Mouse (Mus musculus) limb, embryonic 12.5 days (tissue): ENCODE results near the gene Aak1. TPM values are rescaled to one million over a fixed set of nuclear protein-coding genes. Genes with fewer than 3 reads are reported as not detected.
A peak's percentile ranks its signal among the peaks of the same experiment; 100 is the strongest.
"Not testable (repeated sequence)": the region's sequence is repeated elsewhere in the genome, so short reads cannot be mapped to it uniquely, and the experiment has no call there.

Source experiments
- ATAC-seq: fragments of 200-750 bp; cut with Nextera tagmentation; 2 replicates; pipeline ENCODE4 v1.8.0; 2017; ENCODE audit warnings: low read depth, moderate TSS enrichment; ENCODE audit not compliant: insufficient number of reproducible peaks, insufficient read depth, low FRiP score, low TSS enrichment
- H3K27ac ChIP-seq: fragments of 300-500 bp; sonication (generic); 2 replicates; pipeline ENCODE4 v1.5.1; 2016; ENCODE audit warnings: mild to moderate bottlenecking, moderate library complexity
- H3K27me3 ChIP-seq: fragments of 300-500 bp; sonication (generic); 2 replicates; pipeline ENCODE4 v1.6.1; 2016; ENCODE audit warnings: mild to moderate bottlenecking, moderate library complexity
- H3K36me3 ChIP-seq: fragments of 300-500 bp; sonication (generic); 2 replicates; pipeline ENCODE4 v1.6.1; 2016; ENCODE audit warnings: mild to moderate bottlenecking, moderate library complexity
- H3K4me1 ChIP-seq: fragments of 300-500 bp; sonication (generic); replicated peaks from 2 replicates; pipeline ENCODE4 v1.6.1; 2016
- H3K4me2 ChIP-seq: fragments of 300-500 bp; sonication (generic); 2 replicates; pipeline ENCODE4 v1.6.1; 2016; ENCODE audit warnings: mild to moderate bottlenecking, moderate library complexity
- H3K4me3 ChIP-seq: fragments of 300-500 bp; sonication (generic); replicated peaks from 2 replicates; pipeline ENCODE4 v1.5.1; 2016; ENCODE audit warnings: mild to moderate bottlenecking
- H3K9ac ChIP-seq: fragments of 300-500 bp; sonication (generic); replicated peaks from 2 replicates; pipeline ENCODE4 v1.6.1; 2016; ENCODE audit warnings: mild to moderate bottlenecking, moderate library complexity
- H3K9me3 ChIP-seq: fragments of 300-500 bp; sonication (generic); 2 replicates; pipeline ENCODE4 v1.6.1; 2016; ENCODE audit warnings: mild to moderate bottlenecking, moderate library complexity
- WGBS: fragments of 180-500 bp; shearing (Covaris S2); methylation state at CpG from one replicate; pipeline ENCODE4 v1.1.7; 2016; 5-methylcytosine and 5-hydroxymethylcytosine counted together
- polyA plus RNA-seq: library from polyadenylated mRNA; unstranded; fragments of >200 nt; fragmentation: Nextera tagmentation; extraction: Ambion mirVana; gene quantifications from 2 replicates; pipeline ENCODE4 v1.2.1, GENCODE M21; 2016

Aak1 gene
- polyA plus RNA-seq, 1 experiment from 2014 or later = 15.6 TPM

DNA sequence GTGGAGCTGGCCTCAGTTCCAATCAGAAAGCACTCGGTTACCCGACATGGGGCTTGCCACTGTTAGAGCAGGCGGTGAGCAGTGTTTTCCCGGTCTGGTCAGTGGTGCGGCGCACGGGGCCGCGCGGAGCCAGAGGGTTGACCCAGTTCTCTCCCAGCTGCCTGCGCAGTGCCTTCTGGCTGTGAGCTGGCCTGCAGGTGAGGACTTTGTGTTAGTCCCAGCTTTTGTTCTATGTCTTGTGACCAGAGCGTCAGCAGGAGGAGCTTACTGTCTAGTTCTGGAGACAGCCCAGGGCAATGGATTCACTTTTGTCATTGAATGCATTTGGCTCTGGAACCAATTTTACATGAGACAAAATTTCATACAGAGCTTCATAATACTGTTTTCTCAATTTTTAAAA lies 172.5 kb downstream of the Aak1 start:
- H3K9ac ChIP-seq = no peak overlapping the region
- peaks cover 7% of the 10 kb centered on the region for H3K9me3 ChIP-seq
- H3K4me2 ChIP-seq = no peak overlapping the region
- H3K4me1 ChIP-seq = no peaks in the 10 kb centered on the region
- H3K27me3 ChIP-seq = no peaks in the 10 kb centered on the region
- H3K27ac ChIP-seq = no peak overlapping the region
- no peak overlapping the region for H3K4me3 ChIP-seq
- H3K36me3 ChIP-seq = peaks cover 89% of the 10 kb centered on the region
- WGBS = 98% methylated on average over 12 of the region's 12 CpGs
- ATAC-seq = no peak

DNA sequence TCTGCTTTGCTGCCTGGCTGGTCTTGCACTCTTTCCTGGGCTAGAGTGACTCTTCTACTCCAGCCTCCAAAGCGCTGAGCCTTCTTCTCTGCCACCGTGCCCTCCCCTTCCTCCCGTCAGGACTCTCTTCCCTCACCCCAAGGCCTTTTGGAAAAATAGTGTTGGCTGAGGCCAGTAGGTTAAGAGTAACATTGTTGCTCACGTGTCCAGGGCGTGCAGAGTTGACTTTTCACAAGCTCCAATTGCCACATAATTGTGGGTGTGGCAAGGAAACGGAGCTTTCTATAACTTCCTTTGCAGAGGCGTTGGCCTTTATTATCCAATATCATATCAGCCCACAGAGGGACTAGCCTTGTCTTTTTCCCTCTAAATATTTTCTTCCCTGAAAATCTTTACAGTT lies 177.7 kb downstream of the Aak1 start:
- Histone ChIP-seq H3K4me3 (no peak overlapping the region), H3K4me1 (no peaks in the 10 kb centered on the region), H3K27ac (no peak overlapping the region), H3K27me3 (no peaks in the 10 kb centered on the region), H3K36me3 (peaks cover 79% of the 10 kb centered on the region), H3K9me3 (no peaks in the 10 kb centered on the region), H3K9ac (no peak overlapping the region), H3K4me2 (no peak overlapping the region)
- ATAC-seq = no peak
- WGBS = 89% methylated on average over 7 of the region's 7 CpGs

DNA sequence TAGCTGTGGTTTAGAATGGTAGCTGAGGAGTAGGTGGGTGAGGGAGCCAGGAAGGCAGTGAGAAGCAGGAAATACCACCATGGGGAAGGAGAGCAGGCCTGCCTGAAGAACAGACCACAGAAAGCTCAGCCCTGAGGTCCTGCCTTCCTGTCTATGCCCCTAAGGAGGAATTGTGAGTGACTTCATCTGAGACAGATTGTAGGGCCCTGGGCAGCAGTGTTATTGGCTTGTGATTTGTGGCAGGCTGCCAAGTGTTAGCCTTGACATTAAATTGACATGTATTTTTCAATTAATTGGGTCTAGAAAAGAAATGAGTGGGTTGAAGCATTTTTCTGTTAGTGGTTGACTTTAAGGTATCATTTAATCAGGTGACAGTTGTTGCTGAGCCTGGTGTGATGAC lies 179.6 kb downstream of the Aak1 start:
- H3K36me3 ChIP-seq = peaks cover 63% of the 10 kb centered on the region

DNA sequence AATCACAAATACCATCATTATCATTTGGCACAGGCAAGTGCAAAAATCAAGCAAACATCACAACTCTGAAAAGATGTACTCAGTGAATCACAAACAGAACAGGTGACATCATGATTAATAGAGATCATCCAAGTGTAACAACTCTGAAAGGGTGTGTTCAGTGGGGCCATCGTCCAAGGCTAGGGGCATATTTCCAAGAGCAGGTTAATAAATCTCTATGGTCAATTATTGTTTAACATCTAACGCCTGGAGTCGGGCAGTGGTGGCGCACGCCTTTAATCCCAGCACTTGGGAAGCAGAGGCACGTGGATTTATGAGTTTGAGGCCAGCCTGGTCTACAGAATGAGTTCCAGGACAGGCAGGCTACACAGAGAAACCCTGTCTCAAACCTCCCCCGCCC lies 182.0 kb downstream of the Aak1 start:
- H3K27ac ChIP-seq, H3K9ac ChIP-seq, H3K9me3 ChIP-seq, H3K4me3 ChIP-seq, H3K27me3 ChIP-seq, ATAC-seq, H3K4me1 ChIP-seq, H3K4me2 ChIP-seq: not testable (repeated sequence)
- H3K36me3 ChIP-seq = peaks cover 39% of the 10 kb centered on the region
- WGBS = 63% methylated on average over 7 of the region's 7 CpGs

More for the DNA sequence above, 179.6 kb downstream of the Aak1 start:
- no peaks in the 10 kb centered on the region for H3K27me3 ChIP-seq
- no peak for ATAC-seq
- no peak overlapping the region for H3K4me3 ChIP-seq
- no peak overlapping the region for H3K9ac ChIP-seq
- H3K27ac ChIP-seq = no peak overlapping the region
- no peaks in the 10 kb centered on the region for H3K4me1 ChIP-seq
- H3K4me2 ChIP-seq = no peak overlapping the region
- H3K9me3 ChIP-seq = no peaks in the 10 kb centered on the region

DNA sequence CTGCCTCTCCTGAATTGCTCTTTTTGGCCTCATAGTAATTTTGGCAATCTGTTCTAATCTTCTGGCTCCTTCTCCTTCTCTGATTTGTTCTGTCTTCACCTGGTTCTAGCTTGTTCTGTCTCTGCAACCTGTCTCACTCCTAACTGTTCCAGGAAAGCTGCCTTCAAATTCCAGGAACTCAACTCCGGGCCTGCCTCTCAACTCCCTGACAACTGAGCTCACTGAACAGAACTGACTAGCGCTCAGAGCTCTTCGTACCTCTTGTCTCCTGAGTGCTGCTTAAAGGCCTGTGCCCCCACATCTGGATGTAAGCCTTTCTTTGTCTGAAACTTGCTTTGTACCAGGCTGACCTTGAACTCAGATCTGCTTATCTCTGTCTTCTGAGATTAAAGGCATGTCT lies 183.1 kb downstream of the Aak1 start:
- 89% methylated on average over 3 of the region's 3 CpGs for WGBS
- H3K4me1 ChIP-seq = no peaks in the 10 kb centered on the region
- no peak overlapping the region for H3K4me2 ChIP-seq
- ATAC-seq = no peak
- no peak overlapping the region for H3K9ac ChIP-seq
- H3K36me3 ChIP-seq = peaks cover 32% of the 10 kb centered on the region; the same call in 1 of the 2 replicates
- no peak overlapping the region for H3K27ac ChIP-seq
- no peak overlapping the region for H3K4me3 ChIP-seq
- H3K27me3 ChIP-seq = no peaks in the 10 kb centered on the region
- H3K9me3 ChIP-seq = 0 out of 2 replicates have a peak, but pooled peaks cover 4% of the 10 kb centered on the region

DNA sequence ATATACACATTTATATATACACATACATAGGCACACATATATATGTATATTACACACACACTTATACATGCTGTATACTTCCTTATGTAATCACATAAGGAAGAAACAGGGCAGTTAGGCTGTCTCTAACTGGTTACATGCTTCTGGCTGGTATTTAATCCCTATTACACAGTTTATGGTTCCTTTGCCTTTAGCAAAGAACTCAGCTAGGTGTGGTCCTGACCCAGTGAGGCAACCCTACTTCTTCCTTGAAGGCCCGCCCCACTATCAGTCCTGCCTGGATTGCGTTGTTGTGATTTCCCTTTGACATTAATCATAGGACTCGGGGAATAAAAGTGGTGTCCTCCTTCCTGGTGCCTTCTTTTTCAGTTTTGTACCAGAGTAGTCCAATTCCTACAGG lies 185.1 kb downstream of the Aak1 start:
- H3K36me3 ChIP-seq = peaks cover 14% of the 10 kb centered on the region; the same call in 1 of the 2 replicates
- no peak overlapping the region for H3K4me3 ChIP-seq
- ATAC-seq = no peak
- no peaks in the 10 kb centered on the region for H3K27me3 ChIP-seq
- no peak overlapping the region for H3K27ac ChIP-seq
- 0 out of 2 replicates have a peak, but pooled peaks cover 4% of the 10 kb centered on the region for H3K9me3 ChIP-seq
- no peaks in the 10 kb centered on the region for H3K4me1 ChIP-seq
- no peak overlapping the region for H3K4me2 ChIP-seq
- no peak overlapping the region for H3K9ac ChIP-seq
- 92% methylated on average over 3 of the region's 3 CpGs for WGBS

DNA sequence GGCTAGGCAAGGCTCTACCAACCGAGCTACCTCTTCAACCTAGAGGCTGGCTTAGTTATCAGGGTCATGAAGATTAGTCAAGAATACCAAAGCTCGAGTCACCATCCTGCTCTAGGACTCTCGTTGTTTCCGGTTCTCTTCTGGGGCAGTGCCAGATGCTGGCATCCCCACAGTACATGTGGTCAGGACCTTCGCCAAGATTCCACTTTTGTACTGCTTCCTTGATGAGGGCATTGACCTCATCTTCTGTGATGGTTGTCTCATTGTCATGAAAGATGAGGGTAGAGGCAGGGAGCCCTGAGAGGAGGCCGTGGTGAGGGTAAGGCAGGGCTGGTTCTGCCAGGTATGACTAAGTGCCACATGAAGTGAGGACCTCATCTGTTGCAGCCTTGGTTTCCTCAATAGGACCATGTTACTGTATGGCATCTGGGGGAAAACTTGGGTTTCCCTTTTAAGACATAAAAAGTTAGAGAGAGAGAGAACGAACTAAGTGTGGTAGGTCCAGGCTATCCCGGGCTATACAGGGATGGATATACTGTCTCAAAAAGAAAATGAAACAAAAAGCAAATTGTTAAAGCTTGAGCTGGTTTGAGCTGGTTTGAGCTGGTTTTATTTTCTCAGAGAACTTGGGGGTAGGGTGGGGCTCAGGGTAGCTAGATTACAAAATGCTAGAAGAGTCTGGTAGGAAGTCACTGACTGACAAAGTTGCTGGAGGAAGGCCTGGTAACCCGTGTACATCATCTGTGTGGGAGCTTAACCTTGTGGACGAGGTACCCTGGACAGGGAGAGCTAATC lies 188.7 kb downstream of the Aak1 start:
- H3K4me3 ChIP-seq = no peak overlapping the region
- no peaks in the 10 kb centered on the region for H3K36me3 ChIP-seq
- H3K4me1 ChIP-seq = 0 out of 2 replicates have a peak, but pooled peaks cover 9% of the 10 kb centered on the region
- no peak for ATAC-seq
- 0 out of 2 replicates have a peak, but pooled peaks cover 4% of the 10 kb centered on the region for H3K9me3 ChIP-seq
- no peak overlapping the region for H3K9ac ChIP-seq
- no peak overlapping the region for H3K4me2 ChIP-seq
- WGBS = 86% methylated on average over 10 of the region's 10 CpGs
- no peak overlapping the region for H3K27ac ChIP-seq
- no peaks in the 10 kb centered on the region for H3K27me3 ChIP-seq

DNA sequence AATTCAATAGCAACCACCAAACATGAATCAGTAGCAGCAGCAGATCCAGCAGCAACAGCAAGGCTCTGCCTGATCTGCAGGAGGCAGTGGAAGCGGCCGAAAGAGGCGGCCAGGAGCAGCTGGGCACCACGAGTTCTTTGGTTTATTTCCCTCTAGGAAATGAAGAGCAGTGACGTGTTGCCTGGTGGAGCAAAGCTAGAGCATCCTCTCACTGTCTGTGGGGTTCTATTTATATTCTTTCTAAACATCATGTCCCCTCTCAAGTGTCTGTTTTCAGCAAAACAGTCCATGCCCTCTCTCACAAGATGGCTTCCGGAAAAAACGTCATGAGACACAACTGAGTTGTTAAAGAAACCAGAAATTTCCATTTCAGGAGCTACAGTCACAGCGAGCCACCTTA lies 189.8 kb downstream of the Aak1 start:
- Histone ChIP-seq H3K9me3 (0 out of 2 replicates have a peak, but pooled peaks cover 4% of the 10 kb centered on the region), H3K4me1 (peaks cover 18% of the 10 kb centered on the region), H3K9ac (no peak overlapping the region), H3K27me3 (no peaks in the 10 kb centered on the region), H3K27ac (no peak overlapping the region), H3K4me2 (no peak overlapping the region), H3K4me3 (no peak overlapping the region), H3K36me3 (no peaks in the 10 kb centered on the region)
- 84% methylated on average over 8 of the region's 8 CpGs for WGBS
- no peak for ATAC-seq

DNA sequence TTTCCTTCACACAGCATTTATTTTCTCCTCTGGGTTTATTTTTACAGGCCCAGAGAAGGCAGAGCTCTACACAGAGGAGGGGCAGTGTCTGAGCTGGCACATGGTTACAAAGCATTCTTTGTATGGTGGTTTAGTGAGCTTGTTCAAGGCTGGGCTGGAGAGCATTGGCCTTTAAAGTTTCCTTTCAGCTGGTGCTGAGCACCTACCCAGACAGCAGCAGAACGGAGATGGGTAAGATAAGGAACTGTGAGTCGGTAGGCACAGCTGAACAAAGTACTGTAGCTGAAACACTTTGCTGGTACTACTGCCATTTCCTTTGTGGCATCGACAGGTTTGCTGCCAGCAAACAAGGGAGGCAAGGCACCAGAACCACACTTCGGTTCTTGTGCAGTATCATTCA lies 191.7 kb downstream of the Aak1 start:
- Histone ChIP-seq H3K27ac (peak overlapping the region; percentile 100), H3K4me1 (peaks cover 23% of the 10 kb centered on the region), H3K4me2 (no peak overlapping the region), H3K4me3 (no peak overlapping the region), H3K27me3 (no peaks in the 10 kb centered on the region), H3K36me3 (no peaks in the 10 kb centered on the region; the same call in 1 of the 2 replicates), H3K9ac (no peak overlapping the region), H3K9me3 (0 out of 2 replicates have a peak, but pooled peaks cover 4% of the 10 kb centered on the region)
- WGBS = 82% methylated on average over 4 of the region's 4 CpGs
- ATAC-seq = no peak

DNA sequence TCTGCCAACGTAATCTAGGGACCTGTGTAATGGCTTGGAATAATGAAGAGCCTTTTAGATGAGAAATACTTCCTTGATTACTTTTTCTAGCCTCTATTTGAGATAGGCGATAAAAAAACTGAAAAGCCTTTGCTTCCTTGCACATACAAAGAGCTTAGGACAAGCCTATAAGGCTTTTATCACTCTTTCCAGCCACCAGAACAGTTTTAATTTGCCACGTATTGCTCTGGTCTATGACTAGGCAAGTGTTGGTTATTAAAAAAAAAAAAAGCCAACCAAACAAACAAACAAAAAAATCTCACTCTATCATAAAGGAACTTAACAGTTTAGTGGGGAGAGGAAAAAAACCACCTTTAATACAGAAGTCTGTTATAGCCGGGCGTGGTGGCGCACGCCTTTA lies 192.1 kb downstream of the Aak1 start:
- Histone ChIP-seq H3K9me3 (0 out of 2 replicates have a peak, but pooled peaks cover 4% of the 10 kb centered on the region), H3K27me3 (no peaks in the 10 kb centered on the region), H3K4me1 (peaks cover 23% of the 10 kb centered on the region), H3K36me3 (no peaks in the 10 kb centered on the region; the same call in 1 of the 2 replicates), H3K9ac (no peak overlapping the region), H3K4me3 (no peak overlapping the region), H3K27ac (peak overlapping the region; percentile 100), H3K4me2 (peak overlapping the region; percentile 72)
- 92% methylated on average over 7 of the region's 7 CpGs for WGBS
- ATAC-seq = no peak

DNA sequence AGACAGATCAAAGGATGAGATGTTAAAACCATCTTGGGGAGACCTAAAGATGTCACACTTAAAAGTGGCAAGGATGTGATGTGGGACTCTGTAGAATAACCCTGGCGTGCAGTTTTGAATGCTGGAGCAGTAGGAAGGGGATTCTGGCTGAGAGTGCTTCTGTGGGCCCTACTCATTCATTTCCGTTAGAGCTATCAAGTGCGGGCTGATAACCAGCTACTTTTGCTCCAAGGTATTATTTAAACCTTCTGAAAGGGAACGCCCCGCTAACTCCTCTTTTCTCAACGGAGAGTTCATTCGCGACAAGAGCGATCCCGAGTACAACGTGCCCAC lies 192.7 kb downstream of the Aak1 start:
- Histone ChIP-seq H3K36me3 (no peaks in the 10 kb centered on the region; the same call in 1 of the 2 replicates), H3K4me2 (peak overlapping the region; percentile 72), H3K9me3 (0 out of 2 replicates have a peak, but pooled peaks cover 2% of the 10 kb centered on the region), H3K4me1 (peaks cover 23% of the 10 kb centered on the region), H3K9ac (peak overlapping the region; percentile 87), H3K4me3 (peak overlapping the region; percentile 86), H3K27me3 (no peaks in the 10 kb centered on the region), H3K27ac (peak overlapping the region; percentile 100)
- ATAC-seq = no peak; the same call in 1 of the 2 replicates
- WGBS = under 1% methylated on average over 11 of the region's 11 CpGs
